Comparison of ENCODE assay signal across 22 mouse cellular contexts in the genomic region with DNA sequence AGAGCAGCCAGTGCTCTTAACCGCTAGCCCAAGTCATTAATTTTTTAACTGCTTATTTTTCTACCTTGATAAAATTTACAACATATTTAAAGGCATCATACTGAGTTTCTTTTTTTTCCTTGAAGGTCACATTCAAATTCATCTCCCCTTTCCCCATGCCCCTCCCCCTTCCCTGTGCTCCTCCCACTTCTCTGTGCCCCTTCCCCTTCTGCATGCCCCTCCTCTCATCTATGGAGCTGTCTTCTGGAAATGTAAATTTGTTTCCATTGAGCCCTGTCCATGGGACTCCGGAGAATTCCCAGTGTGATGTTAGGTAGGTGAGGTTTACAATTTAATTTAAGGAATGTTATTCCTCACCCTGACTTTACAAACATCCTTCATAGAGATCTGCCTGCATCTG.
"Had no signal": no experiment of that assay in that cellular context is flagged by ENCODE, and none has a peak within 500 bp of the region (broad histone marks: within the 10 kb centered on the region; RNA-seq: fewer than 3 reads in every experiment).

No protein-coding gene starts in this region.

- H3K27ac ChIP-seq: lung, embryonic 15.5 days; macrophage; midbrain, embryonic 10.5 days; midbrain, embryonic 12.5 days; neural tube, embryonic 13.5 days; neural tube, embryonic 15.5 days had no signal

- H3K4me3 ChIP-seq: lung, embryonic 15.5 days; megakaryocyte, embryonic 14.5 days; midbrain, embryonic 10.5 days; midbrain, embryonic 12.5 days; myocyte; neural tube, embryonic 13.5 days; neural tube, embryonic 15.5 days had no signal

- H3K27me3 ChIP-seq: lung, embryonic 15.5 days; megakaryocyte, embryonic 14.5 days; midbrain, embryonic 12.5 days; neural tube, embryonic 13.5 days; neural tube, embryonic 15.5 days had no signal

- H3K4me1 ChIP-seq: lung, embryonic 15.5 days; midbrain, embryonic 10.5 days; midbrain, embryonic 12.5 days; neural tube, embryonic 13.5 days; neural tube, embryonic 15.5 days had no signal

- ATAC-seq: liver, postnatal 0 days; lung, postnatal 0 days; midbrain, embryonic 16.5 days had no signal

- DNase-seq: liver, postnatal 0 days; lung, adult 2 months; lung, postnatal 14 days; midbrain, embryonic 14.5 days; retina, postnatal 1 day; right cerebral cortex, adult 18-20 months; right cerebral cortex, postnatal 25 days; right cerebral cortex, postnatal 4 days; spleen, adult 18-20 months; thymus, adult 2 months; thymus, postnatal 25 days; thymus, postnatal 4 days had no signal

- H3K9ac ChIP-seq: liver, postnatal 0 days; lung, embryonic 15.5 days; midbrain, embryonic 12.5 days; neural tube, embryonic 13.5 days; neural tube, embryonic 15.5 days had no signal

- H3K4me2 ChIP-seq: lung, embryonic 15.5 days; midbrain, embryonic 12.5 days; neural tube, embryonic 13.5 days; neural tube, embryonic 15.5 days had no signal

- H3K9me3 ChIP-seq: lung, embryonic 15.5 days; megakaryocyte, embryonic 14.5 days; midbrain, embryonic 10.5 days; midbrain, embryonic 12.5 days; neural tube, embryonic 13.5 days; neural tube, embryonic 15.5 days had no signal

- H3K36me3 ChIP-seq: lung, embryonic 15.5 days; midbrain, embryonic 10.5 days; midbrain, embryonic 12.5 days; neural tube, embryonic 13.5 days; neural tube, embryonic 15.5 days had no signal
